Mouse (Mus musculus): ENCODE measurements around the gene Gstt1. TPM values are rescaled to one million over a fixed set of nuclear protein-coding genes. Genes with fewer than 3 reads are reported as not detected.
A peak's percentile ranks its signal among the peaks of the same experiment; 100 is the strongest.

Gstt1 gene
- polyA plus RNA-seq, 1 experiment from 2014 or later: 11.6 TPM

DNA sequence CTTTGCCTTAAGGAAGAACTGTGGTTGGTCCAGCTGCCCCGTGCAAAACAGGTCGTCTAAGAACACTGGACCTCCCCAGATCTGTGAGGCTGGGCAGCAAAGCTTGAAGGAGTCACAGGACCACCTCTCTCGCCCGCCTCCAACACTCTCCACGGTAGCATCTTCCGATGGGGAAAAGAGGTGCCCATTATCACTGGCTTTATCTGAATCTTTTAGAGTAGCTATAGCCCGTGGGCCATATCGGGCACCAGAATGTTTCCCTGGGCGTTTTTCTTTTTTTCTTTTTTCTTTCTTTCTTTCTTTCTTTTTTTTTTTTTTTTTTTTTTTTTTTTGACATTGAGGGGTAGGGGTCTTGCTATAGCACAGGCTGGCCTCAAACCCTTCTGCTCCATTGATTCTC lies 36.3 kb upstream of the Gstt1 start:
- peak overlapping the region; percentile 46 for H3K9ac ChIP-seq (ENCODE audit: low read length)
- peak overlapping the region; percentile 33 for H3K4me3 ChIP-seq (ENCODE audit: low read depth, low read length)
- ATAC-seq (replicated peaks; ENCODE audit: low FRiP score, low TSS enrichment, low read depth) (no peak), DNase-seq (ENCODE audit: low spot score) (no peak)
- H3K27me3 ChIP-seq (replicated peaks; ENCODE audit: control insufficient read depth, insufficient read depth, low read length): no peaks in the 10 kb centered on the region
- peaks cover 33% of the 10 kb centered on the region for H3K4me1 ChIP-seq (replicated peaks; ENCODE audit: control insufficient read depth, insufficient read depth, low read length)
- no peaks in the 10 kb centered on the region for H3K9me3 ChIP-seq (ENCODE audit: control insufficient read depth, low read length)
- peak overlapping the region; percentile 30; the same call in 1 of the 2 replicates for H3K27ac ChIP-seq (ENCODE audit: low read depth)
- H3K36me3 ChIP-seq (ENCODE audit: control insufficient read depth, insufficient read depth, low read length): no peaks in the 10 kb centered on the region
- H3K4me2 ChIP-seq (ENCODE audit: low read length): peak overlapping the region; percentile 74
- 12% methylated on average over 9 of the region's 9 CpGs for WGBS

DNA sequence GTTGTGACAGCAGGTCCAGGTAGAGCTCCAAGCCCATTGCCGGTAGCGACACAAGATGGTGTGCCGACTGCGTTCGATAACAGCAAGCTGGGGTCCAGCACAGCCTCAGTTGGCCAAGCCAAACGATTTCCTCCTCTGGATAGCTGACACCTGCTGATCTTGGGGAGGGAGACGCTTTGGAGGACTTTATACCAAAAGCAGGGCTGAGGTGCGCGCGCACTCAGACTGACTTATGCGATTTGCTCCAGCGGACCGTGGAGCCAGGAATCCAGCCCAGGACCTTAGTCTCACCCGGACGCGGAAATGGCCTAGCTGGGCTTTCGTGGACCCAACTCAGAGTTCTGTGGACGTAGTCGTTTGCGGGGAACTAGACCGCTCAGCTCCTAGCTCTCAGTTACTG lies 35.9 kb upstream of the Gstt1 start:
- H3K4me3 ChIP-seq (ENCODE audit: low read depth, low read length): peak overlapping the region; percentile 33
- peak overlapping the region; percentile 30; the same call in 1 of the 2 replicates for H3K27ac ChIP-seq (ENCODE audit: low read depth)
- H3K4me2 ChIP-seq (ENCODE audit: low read length): peak overlapping the region; percentile 74
- H3K9me3 ChIP-seq (ENCODE audit: control insufficient read depth, low read length): no peaks in the 10 kb centered on the region
- ATAC-seq (replicated peaks; ENCODE audit: low FRiP score, low TSS enrichment, low read depth) (peak; percentile 21; the same call in 1 of the 2 replicates), DNase-seq (ENCODE audit: low spot score) (peak; percentile 89)
- peaks cover 33% of the 10 kb centered on the region for H3K4me1 ChIP-seq (replicated peaks; ENCODE audit: control insufficient read depth, insufficient read depth, low read length)
- peak overlapping the region; percentile 46 for H3K9ac ChIP-seq (ENCODE audit: low read length)
- H3K27me3 ChIP-seq (replicated peaks; ENCODE audit: control insufficient read depth, insufficient read depth, low read length): no peaks in the 10 kb centered on the region
- no peaks in the 10 kb centered on the region for H3K36me3 ChIP-seq (ENCODE audit: control insufficient read depth, insufficient read depth, low read length)
- WGBS: 1% methylated on average over 21 of the region's 21 CpGs

DNA sequence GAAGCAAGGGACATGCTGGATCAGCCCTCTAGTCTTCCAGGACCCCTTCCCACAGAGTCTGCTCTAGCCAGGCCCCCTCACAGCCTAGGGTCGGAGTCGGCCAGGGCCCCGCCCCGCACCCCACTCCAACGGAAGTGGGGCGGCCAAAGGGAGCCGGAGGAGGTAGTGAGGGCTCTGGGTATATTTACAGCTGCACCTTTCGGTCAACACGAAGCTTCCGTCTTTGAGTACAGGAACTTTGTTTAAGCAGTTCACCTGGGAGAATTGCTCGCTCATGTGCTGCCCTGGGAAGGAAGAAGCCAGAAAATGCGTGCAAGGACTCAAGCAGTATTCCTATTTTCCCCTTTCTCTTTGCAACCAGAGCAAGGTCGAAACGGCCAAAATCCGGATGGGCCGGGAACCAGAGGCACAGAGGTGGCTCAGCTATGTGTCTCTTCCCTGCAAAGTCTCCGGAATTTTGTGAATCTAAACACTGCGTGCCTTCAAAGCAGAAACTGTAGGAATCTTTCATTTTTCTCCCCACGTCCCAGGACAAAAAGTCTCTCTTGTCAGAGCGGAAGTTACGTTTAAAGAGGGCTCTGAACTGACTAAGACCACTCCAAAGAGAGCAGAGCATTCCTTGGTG lies 35.2 kb upstream of the Gstt1 start:
- Histone ChIP-seq H3K9ac (ENCODE audit: low read length) (peak overlapping the region; percentile 46), H3K36me3 (ENCODE audit: control insufficient read depth, insufficient read depth, low read length) (no peaks in the 10 kb centered on the region), H3K4me3 (ENCODE audit: low read depth, low read length) (peak overlapping the region; percentile 33), H3K27me3 (replicated peaks; ENCODE audit: control insufficient read depth, insufficient read depth, low read length) (no peaks in the 10 kb centered on the region), H3K27ac (ENCODE audit: low read depth) (peak overlapping the region; percentile 22; the same call in 1 of the 2 replicates), H3K9me3 (ENCODE audit: control insufficient read depth, low read length) (no peaks in the 10 kb centered on the region), H3K4me1 (replicated peaks; ENCODE audit: control insufficient read depth, insufficient read depth, low read length) (peaks cover 33% of the 10 kb centered on the region), H3K4me2 (ENCODE audit: low read length) (peak overlapping the region; percentile 74)
- no peak for DNase-seq (ENCODE audit: low spot score)
- no peak for ATAC-seq (replicated peaks; ENCODE audit: low FRiP score, low TSS enrichment, low read depth)
- 7% methylated on average over 21 of the region's 21 CpGs for WGBS

DNA sequence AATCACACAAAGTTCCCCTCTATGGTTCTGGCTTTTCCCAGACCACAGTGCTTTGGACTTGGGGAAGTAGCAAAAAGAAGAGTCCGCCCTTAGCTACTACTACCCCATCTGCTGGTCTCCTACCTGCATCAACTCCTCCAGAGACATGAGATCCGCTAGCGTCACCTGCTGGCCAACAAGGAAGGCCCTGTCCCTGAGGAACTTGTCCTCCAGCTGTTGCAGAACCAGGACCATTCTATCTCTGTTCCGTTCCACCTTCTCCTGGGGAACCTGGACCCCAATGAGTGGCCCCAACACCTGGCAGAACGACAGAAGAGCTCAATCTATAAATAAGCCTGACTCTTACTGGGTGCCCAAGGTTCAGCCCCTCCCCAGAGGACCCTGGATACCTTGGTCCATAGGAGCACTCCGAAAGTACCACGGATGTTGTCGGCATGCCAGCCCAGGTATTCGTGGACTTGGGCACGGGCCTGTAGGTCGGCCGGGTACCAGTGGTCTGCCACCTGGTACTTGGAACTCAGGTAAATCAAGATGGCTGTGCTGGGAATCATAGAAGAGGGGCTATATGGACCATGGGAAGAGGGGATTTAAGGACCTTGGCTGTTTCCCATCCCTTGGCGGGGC lies 34.0 kb upstream of the Gstt1 start:
- H3K4me1 ChIP-seq (replicated peaks; ENCODE audit: control insufficient read depth, insufficient read depth, low read length): peaks cover 25% of the 10 kb centered on the region
- ATAC-seq (replicated peaks; ENCODE audit: low FRiP score, low TSS enrichment, low read depth) (no peak), DNase-seq (ENCODE audit: low spot score) (peak; percentile 62)
- H3K9me3 ChIP-seq (ENCODE audit: control insufficient read depth, low read length): no peaks in the 10 kb centered on the region
- no peak overlapping the region for H3K9ac ChIP-seq (ENCODE audit: low read length)
- no peak overlapping the region for H3K27ac ChIP-seq (ENCODE audit: low read depth)
- no peaks in the 10 kb centered on the region for H3K27me3 ChIP-seq (replicated peaks; ENCODE audit: control insufficient read depth, insufficient read depth, low read length)
- no peak overlapping the region for H3K4me3 ChIP-seq (ENCODE audit: low read depth, low read length)
- WGBS: 65% methylated on average over 13 of the region's 13 CpGs
- no peaks in the 10 kb centered on the region for H3K36me3 ChIP-seq (ENCODE audit: control insufficient read depth, insufficient read depth, low read length)
- no peak overlapping the region for H3K4me2 ChIP-seq (ENCODE audit: low read length)

DNA sequence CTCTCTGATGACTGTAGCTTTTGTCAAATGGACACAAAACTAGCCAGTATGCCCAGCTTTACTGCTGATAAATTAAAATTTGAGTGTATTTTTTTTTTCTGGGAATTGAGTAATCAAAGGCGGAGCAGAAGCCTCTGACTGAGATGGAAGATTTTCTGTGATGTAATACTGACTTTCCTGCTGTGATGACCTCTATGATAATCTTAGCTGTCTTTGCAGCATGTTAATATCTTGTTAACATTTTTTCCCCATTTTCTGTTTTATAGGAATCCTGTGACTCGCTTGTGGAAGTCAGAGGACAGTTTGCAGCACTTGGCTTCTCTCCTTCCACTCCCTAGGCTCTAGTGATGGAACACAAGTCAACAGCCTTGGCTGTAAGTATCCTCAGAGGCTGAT lies 31.9 kb upstream of the Gstt1 start:
- Histone ChIP-seq H3K27ac (ENCODE audit: low read depth) (no peak overlapping the region), H3K4me1 (replicated peaks; ENCODE audit: control insufficient read depth, insufficient read depth, low read length) (peaks cover 13% of the 10 kb centered on the region), H3K9me3 (ENCODE audit: control insufficient read depth, low read length) (no peaks in the 10 kb centered on the region), H3K36me3 (ENCODE audit: control insufficient read depth, insufficient read depth, low read length) (no peaks in the 10 kb centered on the region), H3K27me3 (replicated peaks; ENCODE audit: control insufficient read depth, insufficient read depth, low read length) (no peaks in the 10 kb centered on the region), H3K9ac (ENCODE audit: low read length) (no peak overlapping the region), H3K4me2 (ENCODE audit: low read length) (no peak overlapping the region), H3K4me3 (ENCODE audit: low read depth, low read length) (no peak overlapping the region)
- WGBS: 92% methylated on average over 2 of the region's 2 CpGs
- DNase-seq (ENCODE audit: low spot score): no peak
- ATAC-seq (replicated peaks; ENCODE audit: low FRiP score, low TSS enrichment, low read depth): no peak

DNA sequence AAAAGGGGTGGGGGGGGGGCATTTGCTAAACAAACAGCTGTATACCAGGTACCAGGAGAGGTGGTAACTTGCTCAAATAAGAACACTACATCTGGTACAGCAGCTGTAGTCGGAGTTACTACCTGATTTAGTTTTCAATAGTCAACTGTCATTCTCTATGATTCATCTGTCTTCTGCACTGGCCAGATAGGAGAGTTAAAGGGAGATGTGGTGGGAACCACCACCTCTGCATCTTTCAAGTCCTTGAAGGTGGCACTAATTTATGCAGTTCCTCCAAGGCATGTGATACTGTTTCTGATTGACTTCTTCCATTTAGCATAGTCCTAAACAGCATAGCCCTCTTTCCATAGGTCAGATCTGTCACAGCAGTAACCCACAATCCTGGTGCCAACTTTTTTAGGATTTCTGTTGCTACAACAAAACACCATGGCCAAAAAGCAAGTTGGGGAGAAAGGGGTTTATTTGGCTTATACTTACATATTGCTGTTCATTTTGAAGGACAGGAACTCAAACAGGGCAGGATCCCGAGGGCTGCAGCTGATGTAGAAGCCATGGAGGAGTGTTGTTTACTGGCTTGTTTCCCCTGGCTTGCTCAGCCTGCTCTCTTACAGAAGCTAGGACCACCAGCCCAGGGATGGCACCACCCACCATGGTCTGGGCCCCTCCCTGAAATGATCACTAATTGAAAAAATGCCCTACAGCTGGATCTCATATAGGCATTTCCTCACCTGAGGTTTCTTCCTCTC lies 31.3 kb upstream of the Gstt1 start:
- no peak overlapping the region for H3K27ac ChIP-seq (ENCODE audit: low read depth)
- no peak for DNase-seq (ENCODE audit: low spot score)
- no peaks in the 10 kb centered on the region for H3K36me3 ChIP-seq (ENCODE audit: control insufficient read depth, insufficient read depth, low read length)
- H3K4me3 ChIP-seq (ENCODE audit: low read depth, low read length): no peak overlapping the region
- no peaks in the 10 kb centered on the region for H3K27me3 ChIP-seq (replicated peaks; ENCODE audit: control insufficient read depth, insufficient read depth, low read length)
- ATAC-seq (replicated peaks; ENCODE audit: low FRiP score, low TSS enrichment, low read depth): no peak
- no peak overlapping the region for H3K9ac ChIP-seq (ENCODE audit: low read length)
- H3K9me3 ChIP-seq (ENCODE audit: control insufficient read depth, low read length): no peaks in the 10 kb centered on the region
- peaks cover 11% of the 10 kb centered on the region for H3K4me1 ChIP-seq (replicated peaks; ENCODE audit: control insufficient read depth, insufficient read depth, low read length)
- WGBS: 76% methylated on average over 2 of the region's 2 CpGs
- H3K4me2 ChIP-seq (ENCODE audit: low read length): no peak overlapping the region

DNA sequence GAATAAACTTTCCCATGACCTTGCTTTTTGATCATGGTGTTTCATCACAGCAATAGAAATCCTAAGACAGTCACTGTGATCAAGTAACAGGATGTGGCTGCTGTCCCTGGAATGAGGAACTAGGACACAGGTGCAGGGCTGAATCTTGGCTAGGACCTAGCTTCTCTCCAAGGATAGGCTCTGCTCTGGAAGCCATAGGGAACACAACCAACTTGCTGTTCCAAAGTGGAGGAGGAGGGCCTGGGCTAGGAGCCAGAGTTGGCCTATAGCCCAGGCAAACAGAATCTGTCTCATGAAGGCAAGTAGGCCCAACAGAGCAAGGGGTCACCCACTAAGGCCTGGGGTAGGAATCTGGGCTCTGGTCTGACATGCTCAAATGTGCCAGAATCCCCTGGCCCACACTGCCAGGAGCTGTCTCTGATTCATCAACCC lies 30.1 kb upstream of the Gstt1 start:
- Histone ChIP-seq H3K9me3 (ENCODE audit: control insufficient read depth, low read length) (no peaks in the 10 kb centered on the region), H3K27me3 (replicated peaks; ENCODE audit: control insufficient read depth, insufficient read depth, low read length) (no peaks in the 10 kb centered on the region), H3K4me2 (ENCODE audit: low read length) (no peak overlapping the region), H3K9ac (ENCODE audit: low read length) (no peak overlapping the region), H3K36me3 (ENCODE audit: control insufficient read depth, insufficient read depth, low read length) (no peaks in the 10 kb centered on the region), H3K4me3 (ENCODE audit: low read depth, low read length) (no peak overlapping the region), H3K4me1 (replicated peaks; ENCODE audit: control insufficient read depth, insufficient read depth, low read length) (peaks cover 4% of the 10 kb centered on the region), H3K27ac (ENCODE audit: low read depth) (no peak overlapping the region)
- ATAC-seq (replicated peaks; ENCODE audit: low FRiP score, low TSS enrichment, low read depth): no peak
- DNase-seq (ENCODE audit: low spot score): no peak

DNA sequence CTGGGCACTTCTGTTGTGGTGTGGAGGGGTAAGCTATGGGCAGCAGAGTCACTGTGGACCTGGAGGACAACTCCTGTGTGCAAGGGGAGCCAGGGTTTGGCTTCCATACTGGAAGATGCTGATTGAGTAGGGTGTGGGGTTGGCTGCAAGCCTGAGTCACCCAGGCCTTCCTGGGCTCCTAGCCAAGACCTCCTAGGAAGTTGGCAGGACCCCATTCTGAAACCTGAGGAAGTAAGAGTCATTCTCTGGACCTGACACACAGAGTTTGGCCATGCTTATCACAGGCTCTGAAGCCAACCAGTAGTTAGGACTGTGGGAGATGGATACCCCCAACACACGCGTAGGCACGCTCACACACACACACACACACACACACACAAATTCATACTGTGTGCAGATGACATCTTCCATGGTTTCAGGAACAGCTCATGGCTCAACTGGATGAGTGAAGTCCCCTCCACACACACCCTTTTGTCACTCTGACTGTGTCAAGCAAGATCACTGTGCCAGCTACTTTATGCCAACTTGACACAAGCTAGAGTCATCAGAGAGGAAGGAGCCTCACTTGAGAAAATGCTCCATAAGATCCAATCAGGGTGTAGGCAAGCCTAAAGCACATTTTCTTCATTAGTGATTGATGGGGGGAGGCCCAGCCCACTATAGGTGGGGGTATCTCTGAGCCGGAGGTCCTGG lies 29.4 kb upstream of the Gstt1 start:
- no peak overlapping the region for H3K4me3 ChIP-seq (ENCODE audit: low read depth, low read length)
- H3K36me3 ChIP-seq (ENCODE audit: control insufficient read depth, insufficient read depth, low read length): no peaks in the 10 kb centered on the region
- no peak for DNase-seq (ENCODE audit: low spot score)
- no peak for ATAC-seq (replicated peaks; ENCODE audit: low FRiP score, low TSS enrichment, low read depth)
- H3K27me3 ChIP-seq (replicated peaks; ENCODE audit: control insufficient read depth, insufficient read depth, low read length): no peaks in the 10 kb centered on the region
- no peaks in the 10 kb centered on the region for H3K4me1 ChIP-seq (replicated peaks; ENCODE audit: control insufficient read depth, insufficient read depth, low read length)
- no peak overlapping the region for H3K9ac ChIP-seq (ENCODE audit: low read length)
- 92% methylated on average over 4 of the region's 4 CpGs for WGBS
- H3K4me2 ChIP-seq (ENCODE audit: low read length): no peak overlapping the region
- H3K27ac ChIP-seq (ENCODE audit: low read depth): no peak overlapping the region
- H3K9me3 ChIP-seq (ENCODE audit: control insufficient read depth, low read length): no peaks in the 10 kb centered on the region

Data from intestine, embryonic 14.5 days (tissue).